Mouse (Mus musculus) hindbrain, postnatal 0 days (tissue): Measurements from ENCODE around the gene Il27. TPM values are rescaled to one million over a fixed set of nuclear protein-coding genes. Genes with fewer than 3 reads are reported as not detected.

Experiments used
- ATAC-seq: fragments of 200-750 bp; cut with Nextera tagmentation; 2 replicates; pipeline ENCODE4 v1.8.0; 2017; ENCODE audit warnings: mild to moderate bottlenecking, moderate TSS enrichment, moderate library complexity
- DNase-seq: peaks from one replicate; pipeline ENCODE4 v3.0.0-alpha.2; 2015; ENCODE audit warnings: low spot score
- H3K27ac ChIP-seq: fragments of 300-500 bp; sonication (generic); 2 replicates; pipeline ENCODE4 v1.5.1; 2014; ENCODE audit warnings: mild to moderate bottlenecking
- H3K27me3 ChIP-seq: fragments of 300-500 bp; sonication (generic); 2 replicates; pipeline ENCODE4 v1.6.1; 2014; ENCODE audit warnings: low read length, mixed read lengths; ENCODE audit not compliant: insufficient read depth
- H3K36me3 ChIP-seq: fragments of 300-500 bp; sonication (generic); 2 replicates; pipeline ENCODE4 v1.6.1; 2014; ENCODE audit warnings: low read length, mixed read lengths; ENCODE audit not compliant: insufficient read depth
- H3K4me1 ChIP-seq: fragments of 300-500 bp; sonication (generic); 2 replicates; pipeline ENCODE4 v1.6.1; 2014; ENCODE audit warnings: antibody characterized with exemption, low read length, mixed read lengths; ENCODE audit not compliant: insufficient read depth
- H3K4me2 ChIP-seq: fragments of 300-500 bp; sonication (generic); 2 replicates; pipeline ENCODE4 v1.6.1; 2014; ENCODE audit warnings: low read depth, mild to moderate bottlenecking, low read length, moderate library complexity, mixed read lengths
- H3K4me3 ChIP-seq: fragments of 300-500 bp; sonication (generic); 2 replicates; pipeline ENCODE4 v1.5.1; 2014; ENCODE audit warnings: low read length
- H3K9ac ChIP-seq: fragments of 300-500 bp; sonication (generic); replicated peaks from 2 replicates; pipeline ENCODE4 v1.6.1; 2014; ENCODE audit warnings: mild to moderate bottlenecking, low read length, moderate library complexity, mixed read lengths
- H3K9me3 ChIP-seq: fragments of 300-500 bp; sonication (generic); 2 replicates; pipeline ENCODE4 v1.6.1; 2016; ENCODE audit warnings: low read length, mixed read lengths
- CTCF ChIP-seq: IDR thresholded peaks from 2 replicates; pipeline ENCODE4 v1.5.1; 2016; ENCODE audit warnings: antibody characterized with exemption, control low read depth, low read depth
- WGBS: fragments of 180-500 bp; shearing (Covaris S2); extraction: QIAGEN DNeasy Blood & Tissue Kit; methylation state at CpG from one replicate; pipeline ENCODE4 v1.1.7; 2014; 5-methylcytosine and 5-hydroxymethylcytosine counted together
- polyA plus RNA-seq: library from polyadenylated mRNA; unstranded; fragments of >200 nt; fragmentation: Nextera tagmentation; extraction: Ambion mirVana; gene quantifications from 2 replicates; pipeline ENCODE4 v1.2.1, GENCODE M21; 2015
- total RNA-seq: library from RNA; depleted of rRNA; stranded (reverse); fragments of >200 nt; gene quantifications from 2 replicates; pipeline ENCODE4 v1.2.3, GENCODE M21; 2014

The Il27 gene
- total and polyA plus RNA-seq, 2 experiments from 2014 or later = 0.94 TPM; not detected in 1

GRCm38 (mm10) chr7:126632478-126632877 is 37.7 kb upstream of the Il27 start:
- Histone ChIP-seq H3K4me1 (no peaks in the 10 kb centered on the region), H3K36me3 (no peaks in the 10 kb centered on the region), H3K27me3 (no peaks in the 10 kb centered on the region), H3K9ac (no peak overlapping the region), H3K4me3 (no peak overlapping the region), H3K27ac (no peak overlapping the region), H3K9me3 (no peaks in the 10 kb centered on the region), H3K4me2 (no peak overlapping the region)
- ATAC-seq (no peak), DNase-seq (no peak)
- TF ChIP-seq CTCF = no peak
- 93% methylated on average over 2 of the region's 2 CpGs for WGBS

- no peak for ATAC-seq
- no peak within 1 kb of the TSS for H3K4me2 ChIP-seq
- no peak within 1 kb of the TSS for H3K4me3 ChIP-seq
- H3K4me1 ChIP-seq = no peaks in the 10 kb centered on the region
- H3K36me3 ChIP-seq = no peaks in the 10 kb centered on the region
- no peaks in the 10 kb centered on the region for H3K9me3 ChIP-seq
- whole genome bisulfite sequencing = 92% methylated on average over 4 of the region's 4 CpGs
- no peak for TF ChIP-seq CTCF
- no peak within 1 kb of the TSS for H3K27ac ChIP-seq
- no peaks in the 10 kb centered on the region for H3K27me3 ChIP-seq
- DNase-seq = no peak
- no peak within 1 kb of the TSS for H3K9ac ChIP-seq
These were observed 36.2 kb upstream of the Il27 start, which contains the start of gene Nupr1 for GRCm38 (mm10) chr7:126630824-126631518. TSS of gene Nupr1 (minus strand) at chr7:126630861.

GRCm38 (mm10) chr7:126629915-126630314 is 35.2 kb upstream of the Il27 start:
- Histone ChIP-seq H3K27me3 (no peaks in the 10 kb centered on the region), H3K4me3 (no peak overlapping the region), H3K4me2 (no peak overlapping the region), H3K9ac (no peak overlapping the region), H3K36me3 (no peaks in the 10 kb centered on the region), H3K27ac (no peak overlapping the region), H3K9me3 (no peaks in the 10 kb centered on the region), H3K4me1 (no peaks in the 10 kb centered on the region)
- no peak for ATAC-seq
- WGBS = 39% methylated on average over 3 of the region's 3 CpGs
- no peak for DNase-seq
- no peak for TF ChIP-seq CTCF

GRCm38 (mm10) chr7:126628111-126628510 is 33.4 kb upstream of the Il27 start:
- Histone ChIP-seq H3K9me3 (no peaks in the 10 kb centered on the region), H3K9ac (no peak overlapping the region), H3K27me3 (no peaks in the 10 kb centered on the region), H3K4me3 (no peak overlapping the region), H3K4me2 (no peak overlapping the region), H3K27ac (no peak overlapping the region), H3K36me3 (no peaks in the 10 kb centered on the region), H3K4me1 (no peaks in the 10 kb centered on the region)
- ATAC-seq (no peak), DNase-seq (no peak)
- no peak for TF ChIP-seq CTCF
- WGBS = 75% methylated on average over 6 of the region's 6 CpGs

GRCm38 (mm10) chr7:126625807-126626600 is 31.3 kb upstream of the Il27 start:
- no peaks in the 10 kb centered on the region for H3K4me1 ChIP-seq
- no peaks in the 10 kb centered on the region for H3K9me3 ChIP-seq
- WGBS = 77% methylated on average over 3 of the region's 3 CpGs
- no peak for DNase-seq
- no peak overlapping the region for H3K9ac ChIP-seq
- H3K27me3 ChIP-seq = no peaks in the 10 kb centered on the region
- no peak overlapping the region for H3K4me2 ChIP-seq
- no peak for TF ChIP-seq CTCF
- H3K36me3 ChIP-seq = no peaks in the 10 kb centered on the region
- H3K4me3 ChIP-seq = no peak overlapping the region
- ATAC-seq = no peak
- H3K27ac ChIP-seq = no peak overlapping the region

- Histone ChIP-seq H3K9ac (no peak overlapping the region), H3K4me1 (no peaks in the 10 kb centered on the region), H3K4me2 (no peak overlapping the region), H3K27me3 (no peaks in the 10 kb centered on the region), H3K27ac (no peak overlapping the region), H3K9me3 (no peaks in the 10 kb centered on the region), H3K36me3 (no peaks in the 10 kb centered on the region), H3K4me3 (no peak overlapping the region)
- WGBS = 47% methylated on average over 6 of the region's 6 CpGs
- TF ChIP-seq CTCF = no peak
- DNase-seq = peak; percentile 42
- peak; percentile 56; the same call in 1 of the 2 replicates for ATAC-seq
These were observed 30.6 kb upstream of the Il27 start for GRCm38 (mm10) chr7:126625369-126625768.

GRCm38 (mm10) chr7:126624774-126625173 is 30.0 kb upstream of the Il27 start:
- no peak for TF ChIP-seq CTCF
- no peak for DNase-seq
- Histone ChIP-seq H3K27ac (no peak overlapping the region), H3K9ac (no peak overlapping the region), H3K36me3 (no peaks in the 10 kb centered on the region), H3K4me3 (no peak overlapping the region), H3K4me2 (no peak overlapping the region), H3K4me1 (no peaks in the 10 kb centered on the region), H3K27me3 (no peaks in the 10 kb centered on the region), H3K9me3 (no peaks in the 10 kb centered on the region)
- 76% methylated on average over 16 of the region's 16 CpGs for WGBS
- ATAC-seq = no peak
